Mouse (Mus musculus) skeletal muscle tissue, adult 2 months (tissue): ENCODE data around the gene Cadm1.

Source experiments
- DNase-seq: peaks from one replicate; pipeline ENCODE4 v3.0.0-alpha.2; 2012; ENCODE audit warnings: low read depth, low spot score

Gene Cadm1

GRCm38 (mm10) chr9:47669206-47669605 is 139.2 kb downstream of the Cadm1 start:
- no peak for DNase-seq

DNA sequence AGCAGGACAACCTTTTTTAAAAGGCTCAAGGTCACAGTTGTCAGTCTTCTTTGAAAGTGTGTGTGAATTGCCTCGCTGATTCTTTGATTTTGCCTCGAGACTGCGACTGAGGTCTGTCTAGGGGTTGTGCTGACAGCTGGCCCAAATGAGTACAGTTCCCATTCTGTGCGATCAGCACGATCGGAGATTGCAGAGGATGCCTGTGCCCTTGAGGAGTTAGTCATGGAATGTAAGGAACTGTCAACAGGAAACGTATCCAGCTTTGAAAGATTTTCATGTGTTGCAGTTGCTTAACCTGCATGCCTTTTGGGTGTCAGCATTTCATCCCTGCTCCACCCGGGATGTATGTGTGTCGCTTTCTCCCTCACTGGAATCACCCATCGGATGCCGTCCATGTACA is 141.6 kb downstream of the Cadm1 start:
- no peak for DNase-seq

DNA sequence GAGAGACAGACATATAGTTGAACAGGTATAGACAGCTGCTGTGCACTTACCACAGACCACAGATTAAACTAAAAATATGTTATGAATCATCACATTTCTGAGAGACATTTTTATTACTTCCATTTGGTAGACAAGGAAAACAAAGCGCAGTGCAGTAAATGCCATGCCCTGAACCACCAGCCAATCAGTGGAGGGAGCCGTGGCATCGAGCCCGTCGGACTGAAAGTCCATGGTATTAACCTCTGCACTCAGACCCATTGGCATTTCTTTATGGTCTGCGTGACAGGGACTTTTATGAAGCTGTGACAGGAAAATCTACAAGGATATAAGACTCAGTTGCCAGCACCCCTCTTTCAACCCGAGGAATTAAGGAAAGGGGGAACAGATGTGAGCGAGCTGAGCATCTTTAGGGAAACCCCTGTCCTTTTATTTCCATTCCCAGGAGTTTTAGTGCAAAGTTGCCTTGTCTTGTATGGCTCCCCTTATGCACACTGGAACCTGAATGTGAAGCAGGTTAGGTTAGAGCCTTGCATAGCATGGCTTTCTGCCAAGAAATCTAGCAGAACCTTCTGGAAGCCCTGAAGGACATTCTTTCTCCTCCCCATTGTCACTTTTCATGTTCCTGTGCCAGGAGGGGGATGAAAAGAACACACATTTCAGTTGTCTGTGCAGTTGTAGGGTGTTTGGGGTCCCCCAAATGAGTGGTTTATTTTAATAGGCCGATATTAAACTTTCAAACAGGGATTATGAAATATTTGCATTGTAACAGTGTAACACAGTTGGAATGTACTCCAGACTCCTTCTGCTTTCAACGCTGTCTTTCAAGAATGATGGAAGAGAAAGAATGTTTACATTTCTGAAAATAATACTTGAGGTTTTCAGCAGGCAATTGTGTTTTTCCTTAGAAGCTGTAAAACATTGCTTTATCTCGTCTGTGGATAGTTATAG is 145.1 kb downstream of the Cadm1 start:
- no peak for DNase-seq

DNA sequence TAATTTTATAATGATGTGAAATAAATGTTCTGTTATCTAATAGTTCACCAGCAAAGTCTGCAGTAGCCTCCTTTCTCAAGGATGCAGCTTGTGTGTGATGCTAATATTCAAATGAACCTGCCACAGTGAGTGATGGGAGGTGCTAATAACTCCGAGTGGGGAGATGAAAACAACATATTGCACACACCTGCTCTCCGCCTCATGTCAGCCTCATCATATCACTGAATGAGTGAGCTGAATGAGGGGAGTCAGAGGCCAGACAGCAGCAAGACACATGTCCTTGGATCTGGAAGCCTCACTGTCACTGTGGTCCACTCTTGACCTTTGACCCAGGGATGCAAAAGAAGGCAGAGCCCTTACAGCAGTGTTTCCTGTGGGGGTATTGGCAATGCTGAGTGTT is 156.9 kb downstream of the Cadm1 start:
- DNase-seq = no peak

GRCm38 (mm10) chr9:47687604-47688003 is 157.6 kb downstream of the Cadm1 start:
- DNase-seq = no peak

DNA sequence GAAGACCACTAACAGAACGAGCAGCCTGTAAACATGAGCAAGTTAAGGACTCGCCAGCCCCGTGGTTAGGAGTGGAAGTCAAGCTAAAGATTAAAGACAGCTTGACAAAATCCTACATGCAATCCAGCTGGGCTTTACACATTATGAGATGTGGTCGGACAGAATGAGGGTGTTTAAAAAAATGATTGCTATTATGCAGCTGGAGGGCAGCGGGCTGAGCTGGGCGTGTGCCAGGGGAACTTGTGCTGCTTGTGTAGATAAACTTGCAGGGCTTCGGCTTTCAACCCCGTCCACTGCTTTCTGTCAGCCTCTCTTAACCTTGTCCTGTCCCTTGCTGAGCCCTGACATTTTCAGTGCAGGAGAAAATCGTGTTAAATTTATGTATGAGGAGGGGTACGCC is 158.3 kb downstream of the Cadm1 start:
- no peak for DNase-seq

- DNase-seq = no peak
These were observed 162.9 kb downstream of the Cadm1 start for GRCm38 (mm10) chr9:47692911-47693310.

DNA sequence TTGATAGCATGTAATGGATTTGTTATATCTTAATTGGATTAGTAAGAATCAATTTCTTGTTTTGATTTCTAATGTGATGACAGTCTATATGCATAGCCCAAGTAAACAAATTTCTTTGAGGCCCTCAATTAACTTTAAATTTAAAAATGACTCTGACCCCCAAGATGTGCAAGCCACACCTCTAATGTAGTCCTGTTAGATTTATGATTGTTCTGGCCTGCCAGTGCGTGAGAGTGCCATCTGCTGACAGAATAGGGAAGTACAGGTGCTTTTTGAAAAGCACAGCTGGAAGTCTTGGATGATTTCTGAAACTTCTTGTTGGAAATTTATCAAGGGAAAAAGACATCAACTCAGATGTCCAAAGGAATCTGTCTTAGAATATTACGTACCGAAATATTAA is 169.1 kb downstream of the Cadm1 start:
- peak; percentile 27 for DNase-seq

DNA sequence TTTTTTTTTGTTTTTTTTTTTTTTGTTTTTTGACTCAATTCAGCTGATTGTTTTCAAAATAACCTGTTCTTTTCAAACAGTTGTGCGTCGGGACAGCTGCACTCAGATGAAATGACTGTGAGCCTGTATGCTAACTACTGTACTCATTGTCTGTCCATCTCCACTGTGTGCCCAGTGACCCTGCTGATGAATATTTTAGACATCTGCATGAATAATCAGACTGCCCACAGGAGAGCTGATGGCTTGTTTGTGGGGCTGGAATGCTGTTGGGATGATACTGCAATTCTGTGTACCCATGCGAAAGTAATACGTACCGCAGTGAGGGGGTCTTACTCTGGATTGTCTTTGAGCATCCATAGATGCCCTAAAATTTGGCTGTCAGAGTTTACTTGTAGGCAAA is 170.0 kb downstream of the Cadm1 start:
- no peak for DNase-seq

DNA sequence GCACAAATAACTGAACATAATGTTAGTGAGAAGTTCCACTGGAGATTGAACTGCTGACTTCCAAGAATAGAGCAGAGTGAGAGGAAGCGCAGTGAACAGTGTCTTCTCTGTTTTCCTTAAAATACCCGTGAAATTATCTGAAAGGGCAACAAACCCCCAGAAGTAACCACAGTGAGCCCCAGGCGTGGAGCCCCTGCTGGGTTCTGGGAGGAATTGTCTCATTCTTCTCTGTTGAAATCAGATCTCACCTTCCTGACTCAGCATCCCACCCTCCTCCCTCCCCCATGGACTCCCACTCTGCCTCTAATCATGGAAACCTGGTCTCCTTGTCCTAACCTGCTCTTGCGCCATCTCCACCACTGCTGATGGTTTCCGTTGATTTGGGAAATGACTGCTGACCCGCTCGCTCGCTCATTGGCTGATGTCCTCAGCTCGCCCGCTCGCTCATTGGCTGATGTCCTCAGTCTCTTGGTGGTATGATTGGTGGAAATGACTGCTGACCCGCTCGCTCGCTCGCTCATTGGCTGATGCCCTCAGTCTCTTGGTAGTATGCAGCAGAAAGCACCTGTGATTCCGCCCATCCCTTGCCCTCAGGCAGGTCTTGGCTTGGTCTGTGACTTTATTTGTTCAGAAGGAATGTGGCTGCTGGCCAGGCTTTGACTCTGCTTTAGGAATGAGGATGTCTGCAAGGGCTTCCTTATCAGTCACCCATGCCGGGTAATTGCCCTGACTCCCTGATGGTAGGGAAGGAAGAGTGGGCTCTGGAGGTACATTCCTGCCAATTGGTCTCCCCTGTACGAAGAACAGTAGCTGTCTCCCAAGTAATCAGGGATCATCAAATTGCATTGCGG is 173.3 kb downstream of the Cadm1 start:
- DNase-seq = no peak

- DNase-seq = no peak
These were observed 176.4 kb downstream of the Cadm1 start for GRCm38 (mm10) chr9:47706341-47706740.

DNA sequence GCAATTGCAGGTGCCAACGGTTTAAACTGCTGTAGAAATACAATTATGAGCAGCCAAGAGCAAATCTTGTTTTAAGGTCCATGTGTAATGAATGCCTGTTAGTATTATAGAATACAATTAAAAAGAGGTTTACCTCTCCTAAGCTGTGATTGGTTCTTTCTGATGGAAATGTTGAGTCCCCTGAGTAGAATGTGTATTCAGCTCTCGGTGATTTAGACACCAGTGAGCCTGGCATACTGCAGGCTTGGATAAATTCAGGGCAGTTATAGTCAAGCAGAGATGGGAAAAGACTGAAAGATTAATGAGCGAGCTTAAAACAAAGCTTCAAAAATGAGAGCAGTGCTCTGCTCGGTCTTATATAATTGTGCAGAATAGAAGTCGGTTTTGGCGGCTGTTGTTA is 177.4 kb downstream of the Cadm1 start:
- no peak for DNase-seq

DNA sequence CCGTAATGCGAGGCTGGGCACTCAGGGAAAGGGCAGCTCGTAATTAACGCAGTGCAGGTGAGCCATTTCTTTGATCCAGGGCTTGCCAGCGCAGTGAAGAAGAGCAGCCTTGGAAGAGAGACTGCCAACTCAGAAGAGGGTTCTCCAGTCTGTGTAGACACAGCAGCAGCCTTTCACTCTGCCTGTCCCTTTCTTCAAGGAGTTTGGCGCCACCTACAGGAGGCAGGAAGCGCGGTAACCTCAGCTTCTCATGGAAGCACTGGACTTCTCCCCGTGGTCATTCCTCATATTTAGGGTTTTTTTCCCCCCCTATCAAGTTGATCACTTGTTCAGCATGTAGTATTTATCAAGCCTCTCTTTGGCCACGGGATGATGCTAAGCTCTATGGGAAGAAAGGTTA is 178.3 kb downstream of the Cadm1 start:
- peak; percentile 74 for DNase-seq

DNA sequence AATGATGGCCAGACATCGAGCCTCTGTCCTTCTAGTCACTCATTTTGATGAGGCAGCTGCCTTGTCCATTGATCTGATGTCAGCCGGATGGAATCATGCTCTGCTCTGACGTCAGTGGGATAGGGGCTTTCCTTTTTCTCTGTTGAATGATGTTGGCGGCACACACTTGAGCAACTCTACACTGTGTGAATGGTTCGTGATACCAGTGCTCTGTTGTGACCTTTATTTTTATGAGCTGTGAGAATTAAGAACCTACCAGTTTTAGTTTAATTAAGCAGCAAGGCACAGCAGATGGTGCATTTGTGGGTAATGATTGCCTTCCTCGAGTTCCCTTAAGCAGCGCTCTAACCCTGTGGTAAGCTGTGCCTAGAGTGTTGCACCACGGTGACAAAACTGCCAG is 181.0 kb downstream of the Cadm1 start:
- peak; percentile 9 for DNase-seq

GRCm38 (mm10) chr9:47714541-47714940 is 184.6 kb downstream of the Cadm1 start:
- DNase-seq = no peak

DNA sequence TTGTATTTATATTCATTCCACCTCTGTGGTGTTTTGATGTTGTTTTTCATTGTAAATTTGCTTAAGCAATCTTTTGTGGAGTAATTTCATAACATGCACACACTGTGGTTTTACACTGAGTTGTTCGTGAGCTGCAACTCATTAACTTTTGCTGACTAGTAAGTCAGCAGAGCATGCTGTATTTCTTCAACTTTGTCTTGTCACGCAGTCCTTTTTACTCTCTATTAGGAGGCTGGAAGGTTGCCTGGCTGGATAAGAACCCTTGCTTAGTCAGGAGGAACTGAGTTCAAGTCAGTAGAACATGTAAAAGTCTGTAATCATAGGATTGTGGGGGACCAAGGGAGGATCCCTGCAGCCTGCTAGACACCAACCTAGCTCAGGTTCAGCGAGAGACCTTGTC is 185.4 kb downstream of the Cadm1 start:
- no peak for DNase-seq

GRCm38 (mm10) chr9:47716883-47717282 is 186.9 kb downstream of the Cadm1 start:
- no peak for DNase-seq

DNA sequence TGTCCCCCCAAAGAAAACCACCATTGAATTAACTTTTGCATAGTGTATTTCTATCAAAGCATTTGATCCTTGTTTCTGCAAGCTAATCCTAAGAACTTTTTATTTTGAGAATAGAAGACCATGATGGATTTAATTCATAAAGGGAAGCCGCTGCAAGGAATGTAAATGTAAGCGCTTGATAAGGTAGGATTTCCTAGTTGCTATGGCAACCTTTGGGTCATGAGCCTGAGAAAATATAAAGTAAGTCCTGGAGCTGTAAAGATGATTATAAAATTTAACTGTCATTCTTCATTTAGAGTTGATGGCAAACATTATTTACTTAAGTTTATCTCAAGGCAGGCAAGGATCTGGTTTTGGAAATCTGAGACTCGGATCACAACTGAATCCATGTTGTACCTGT is 197.6 kb downstream of the Cadm1 start:
- no peak for DNase-seq

DNA sequence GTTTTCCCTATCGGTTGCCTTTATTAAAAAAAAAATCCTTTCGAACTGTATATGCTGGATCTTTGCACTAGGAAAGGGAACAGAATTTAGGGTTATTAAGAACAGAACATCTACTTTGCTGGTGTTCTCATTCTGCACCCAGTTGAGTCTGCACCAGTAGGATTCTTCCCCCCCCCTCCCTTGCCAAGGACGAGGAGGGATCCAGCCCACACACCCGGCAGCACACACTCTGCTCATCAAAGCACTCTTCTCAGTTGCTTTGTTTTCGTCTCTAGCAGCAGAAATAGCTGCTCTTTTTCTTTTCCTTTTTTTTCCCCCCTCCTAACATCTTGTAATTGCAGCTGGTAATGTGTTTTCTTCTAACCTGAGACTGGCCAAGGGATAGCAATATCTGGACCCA is 198.9 kb downstream of the Cadm1 start:
- DNase-seq = no peak

GRCm38 (mm10) chr9:47730247-47730646 is 200.3 kb downstream of the Cadm1 start:
- no peak for DNase-seq

GRCm38 (mm10) chr9:47733780-47734451 is 203.9 kb downstream of the Cadm1 start:
- DNase-seq = peak; percentile 23

DNA sequence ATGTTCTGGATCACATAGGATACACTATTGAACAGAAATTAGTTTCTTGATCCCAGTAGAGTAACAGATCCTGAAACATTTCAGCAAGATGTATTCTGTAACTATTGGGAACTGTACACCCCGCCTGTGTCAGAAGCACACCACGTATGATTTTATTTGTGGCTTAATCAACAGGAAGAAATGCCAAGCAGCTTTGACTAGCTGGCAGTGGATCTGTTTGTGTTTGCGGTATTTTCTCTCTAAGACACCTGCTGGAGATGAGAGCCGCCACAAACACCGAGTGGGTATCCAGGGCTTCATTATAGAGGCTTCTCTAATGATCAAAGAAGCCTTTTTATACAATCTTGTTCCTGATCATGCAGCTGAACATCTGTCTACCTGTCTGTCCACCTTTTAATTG is 204.9 kb downstream of the Cadm1 start:
- no peak for DNase-seq
